Mouse (Mus musculus): Measurements from ENCODE around the gene Angptl8.

- TF ChIP-seq CTCF (IDR thresholded peaks at IDR 0.05; ENCODE audit: control insufficient read depth, insufficient read depth, insufficient read length) (no peak), USF1 (IDR thresholded peaks at IDR 0.05; ENCODE audit: low read depth) (no peak), CEBPB (IDR thresholded peaks at IDR 0.05; ENCODE audit: low read depth) (no peak)
Measured at GRCm38 (mm10) chr9:21796919-21797318, 38.4 kb upstream of the Angptl8 start.

All from C2C12 (cell line).